Mouse (Mus musculus): ENCODE measurements around the gene Psma1. TPM values are rescaled to one million over a fixed set of nuclear protein-coding genes. Genes with fewer than 3 reads are reported as not detected.
A peak's percentile ranks its signal among the peaks of the same experiment; 100 is the strongest.

The Psma1 gene
- 428 and 460 TPM in 2 replicates for polyA plus RNA-seq (2016; fragmentation: Nextera tagmentation; extraction: Ambion mirVana)

GRCm38 (mm10) chr7:114276005-114276752 is at the start of gene Psma1:
Psma1 (minus strand) TSS chr7:114276118.
- Histone ChIP-seq H3K4me3 (peak within 1 kb of the TSS; percentile 75), H3K27me3 (ENCODE audit: insufficient read depth, poor library complexity, severe bottlenecking) (no peaks in the 10 kb centered on the region), H3K4me1 (peaks cover 4% of the 10 kb centered on the region; the same call in 1 of the 2 replicates), H3K9me3 (no peaks in the 10 kb centered on the region), H3K36me3 (peaks cover 28% of the 10 kb centered on the region), H3K27ac (peak within 1 kb of the TSS; percentile 85)
- under 1% methylated on average over 39 of the region's 39 CpGs for WGBS
- peak; percentile 98 for DNase-seq (ENCODE audit: low spot score)

GRCm38 (mm10) chr7:114323527-114323926 is 47.6 kb upstream of the Psma1 start:
- no peaks in the 10 kb centered on the region for H3K27me3 ChIP-seq (ENCODE audit: insufficient read depth, poor library complexity, severe bottlenecking)
- no peak overlapping the region for H3K27ac ChIP-seq
- no peak overlapping the region for H3K4me3 ChIP-seq
- H3K4me1 ChIP-seq: no peaks in the 10 kb centered on the region
- H3K9me3 ChIP-seq: no peaks in the 10 kb centered on the region
- DNase-seq (ENCODE audit: low spot score): no peak
- 75% methylated on average over 1 of the region's 1 CpGs for WGBS
- H3K36me3 ChIP-seq: no peaks in the 10 kb centered on the region

GRCm38 (mm10) chr7:114322531-114323441 is 46.9 kb upstream of the Psma1 start:
- no peak for DNase-seq (ENCODE audit: low spot score)
- H3K36me3 ChIP-seq: no peaks in the 10 kb centered on the region
- no peak overlapping the region for H3K27ac ChIP-seq
- no peaks in the 10 kb centered on the region for H3K9me3 ChIP-seq
- no peak overlapping the region for H3K4me3 ChIP-seq
- H3K27me3 ChIP-seq (ENCODE audit: insufficient read depth, poor library complexity, severe bottlenecking): no peaks in the 10 kb centered on the region
- no peaks in the 10 kb centered on the region for H3K4me1 ChIP-seq
- WGBS: 73% methylated on average over 9 of the region's 9 CpGs

- no peak overlapping the region for H3K4me3 ChIP-seq
- DNase-seq (ENCODE audit: low spot score): no peak
- H3K9me3 ChIP-seq: no peaks in the 10 kb centered on the region
- no peaks in the 10 kb centered on the region for H3K27me3 ChIP-seq (ENCODE audit: insufficient read depth, poor library complexity, severe bottlenecking)
- 65% methylated on average over 5 of the region's 5 CpGs for WGBS
- no peak overlapping the region for H3K27ac ChIP-seq
- peaks cover 8% of the 10 kb centered on the region; the same call in 1 of the 2 replicates for H3K4me1 ChIP-seq
- H3K36me3 ChIP-seq: no peaks in the 10 kb centered on the region
Observed at GRCm38 (mm10) chr7:114321694-114322372, 45.9 kb upstream of the Psma1 start.

GRCm38 (mm10) chr7:114317896-114318295 is 42.0 kb upstream of the Psma1 start:
- no peak for DNase-seq (ENCODE audit: low spot score)
- no peaks in the 10 kb centered on the region for H3K36me3 ChIP-seq
- H3K9me3 ChIP-seq: no peaks in the 10 kb centered on the region
- H3K4me1 ChIP-seq: peaks cover 10% of the 10 kb centered on the region; the same call in 1 of the 2 replicates
- peak overlapping the region; percentile 59; the same call in 1 of the 2 replicates for H3K27ac ChIP-seq
- WGBS: 75% methylated on average over 4 of the region's 4 CpGs
- no peak overlapping the region for H3K4me3 ChIP-seq
- H3K27me3 ChIP-seq (ENCODE audit: insufficient read depth, poor library complexity, severe bottlenecking): no peaks in the 10 kb centered on the region

GRCm38 (mm10) chr7:114317389-114317792 is 41.5 kb upstream of the Psma1 start:
- no peak for DNase-seq (ENCODE audit: low spot score)
- H3K4me3 ChIP-seq: no peak overlapping the region
- 54% methylated on average over 5 of the region's 5 CpGs for WGBS

GRCm38 (mm10) chr7:114316361-114316871 is 40.5 kb upstream of the Psma1 start:
- Histone ChIP-seq H3K36me3 (no peaks in the 10 kb centered on the region), H3K27me3 (ENCODE audit: insufficient read depth, poor library complexity, severe bottlenecking) (no peaks in the 10 kb centered on the region), H3K27ac (no peak overlapping the region), H3K4me3 (no peak overlapping the region), H3K4me1 (peaks cover 12% of the 10 kb centered on the region), H3K9me3 (no peaks in the 10 kb centered on the region)
- no peak for DNase-seq (ENCODE audit: low spot score)
- WGBS: 71% methylated on average over 5 of the region's 5 CpGs

More at GRCm38 (mm10) chr7:114317389-114317792, 41.5 kb upstream of the Psma1 start:
- Histone ChIP-seq H3K27ac (peak overlapping the region; percentile 59; the same call in 1 of the 2 replicates), H3K9me3 (no peaks in the 10 kb centered on the region), H3K27me3 (ENCODE audit: insufficient read depth, poor library complexity, severe bottlenecking) (no peaks in the 10 kb centered on the region), H3K4me1 (peaks cover 10% of the 10 kb centered on the region; the same call in 1 of the 2 replicates), H3K36me3 (no peaks in the 10 kb centered on the region)

GRCm38 (mm10) chr7:114311209-114311608 is 35.3 kb upstream of the Psma1 start:
- H3K36me3 ChIP-seq: no peaks in the 10 kb centered on the region
- WGBS: 47% methylated on average over 5 of the region's 5 CpGs
- peaks cover 10% of the 10 kb centered on the region for H3K4me1 ChIP-seq
- no peaks in the 10 kb centered on the region for H3K9me3 ChIP-seq
- H3K27me3 ChIP-seq (ENCODE audit: insufficient read depth, poor library complexity, severe bottlenecking): no peaks in the 10 kb centered on the region
- H3K4me3 ChIP-seq: 0 out of 2 replicates have a peak overlapping the region, but pooled peaks have one; percentile 5
- H3K27ac ChIP-seq: no peak overlapping the region
- peak; percentile 86 for DNase-seq (ENCODE audit: low spot score)

GRCm38 (mm10) chr7:114309020-114309419 is 33.1 kb upstream of the Psma1 start:
- Histone ChIP-seq H3K27ac (no peak overlapping the region), H3K36me3 (no peaks in the 10 kb centered on the region), H3K27me3 (ENCODE audit: insufficient read depth, poor library complexity, severe bottlenecking) (no peaks in the 10 kb centered on the region), H3K4me3 (no peak overlapping the region), H3K9me3 (no peaks in the 10 kb centered on the region), H3K4me1 (peaks cover 10% of the 10 kb centered on the region)
- DNase-seq (ENCODE audit: low spot score): no peak
- WGBS: 47% methylated on average over 4 of the region's 4 CpGs

- WGBS: 41% methylated on average over 4 of the region's 4 CpGs
- H3K4me3 ChIP-seq: no peak overlapping the region
- no peak for DNase-seq (ENCODE audit: low spot score)
- no peaks in the 10 kb centered on the region for H3K36me3 ChIP-seq
- H3K27me3 ChIP-seq (ENCODE audit: insufficient read depth, poor library complexity, severe bottlenecking): no peaks in the 10 kb centered on the region
- H3K27ac ChIP-seq: no peak overlapping the region
- no peaks in the 10 kb centered on the region for H3K4me1 ChIP-seq
- H3K9me3 ChIP-seq: no peaks in the 10 kb centered on the region
Observed at GRCm38 (mm10) chr7:114301293-114301782, 25.4 kb upstream of the Psma1 start.

GRCm38 (mm10) chr7:114300782-114301181 is 24.9 kb upstream of the Psma1 start:
- no peak for DNase-seq (ENCODE audit: low spot score)
- H3K27ac ChIP-seq: no peak overlapping the region
- no peaks in the 10 kb centered on the region for H3K9me3 ChIP-seq
- H3K36me3 ChIP-seq: no peaks in the 10 kb centered on the region
- H3K4me1 ChIP-seq: no peaks in the 10 kb centered on the region
- WGBS: 78% methylated on average over 2 of the region's 2 CpGs
- no peaks in the 10 kb centered on the region for H3K27me3 ChIP-seq (ENCODE audit: insufficient read depth, poor library complexity, severe bottlenecking)
- H3K4me3 ChIP-seq: no peak overlapping the region

GRCm38 (mm10) chr7:114299247-114299646 is 23.3 kb upstream of the Psma1 start:
- no peak overlapping the region for H3K4me3 ChIP-seq
- WGBS: 56% methylated on average over 4 of the region's 4 CpGs
- H3K27ac ChIP-seq: no peak overlapping the region
- H3K9me3 ChIP-seq: no peaks in the 10 kb centered on the region
- no peak for DNase-seq (ENCODE audit: low spot score)
- H3K27me3 ChIP-seq (ENCODE audit: insufficient read depth, poor library complexity, severe bottlenecking): no peaks in the 10 kb centered on the region
- H3K4me1 ChIP-seq: no peaks in the 10 kb centered on the region
- H3K36me3 ChIP-seq: no peaks in the 10 kb centered on the region
